Mouse (Mus musculus): ENCODE measurements around the gene Gm49630. TPM values are rescaled to one million over a fixed set of nuclear protein-coding genes. Genes with fewer than 3 reads are reported as not detected.
A peak's percentile ranks its signal among the peaks of the same experiment; 100 is the strongest.
"Not testable (repeated sequence)": the region's sequence is repeated elsewhere in the genome, so short reads cannot be mapped to it uniquely, and the experiment has no call there.

The Gm49630 gene
- polyA plus RNA-seq (2016; fragmentation: Nextera tagmentation; extraction: Ambion mirVana), result not detected in 2 replicates

- not testable (repeated sequence) for H3K4me3 ChIP-seq; DNase-seq (ENCODE audit: low spot score); H3K9me3 ChIP-seq (replicated peaks); H3K36me3 ChIP-seq; H3K27me3 ChIP-seq (ENCODE audit: low read depth, poor library complexity, severe bottlenecking); H3K4me1 ChIP-seq; H3K27ac ChIP-seq
- WGBS, result 90% methylated on average over 2 of the region's 5 CpGs
Measured at GRCm38 (mm10) chr17:7371879-7372278, at the start of gene Gm49630. TSS of gene Gm49630 (minus strand) at chr17:7371979.

- H3K27me3 ChIP-seq (ENCODE audit: low read depth, poor library complexity, severe bottlenecking); H3K4me3 ChIP-seq; H3K36me3 ChIP-seq; H3K27ac ChIP-seq; H3K4me1 ChIP-seq; H3K9me3 ChIP-seq (replicated peaks): not testable (repeated sequence)
- WGBS, result 28% methylated on average over 3 of the region's 3 CpGs
- peak; percentile 29 for DNase-seq (ENCODE audit: low spot score)
Measured at GRCm38 (mm10) chr17:7420191-7420973, 48.6 kb upstream of the Gm49630 start.

GRCm38 (mm10) chr17:7414601-7415310, 43.0 kb upstream of the Gm49630 start:
- not testable (repeated sequence) for H3K9me3 ChIP-seq (replicated peaks); H3K27me3 ChIP-seq (ENCODE audit: low read depth, poor library complexity, severe bottlenecking); H3K4me1 ChIP-seq; H3K4me3 ChIP-seq; H3K36me3 ChIP-seq; DNase-seq (ENCODE audit: low spot score); H3K27ac ChIP-seq
- 94% methylated on average over 7 of the region's 9 CpGs for WGBS

GRCm38 (mm10) chr17:7413336-7413735, 41.6 kb upstream of the Gm49630 start:
- H3K4me3 ChIP-seq; H3K27me3 ChIP-seq (ENCODE audit: low read depth, poor library complexity, severe bottlenecking); H3K36me3 ChIP-seq; H3K9me3 ChIP-seq (replicated peaks); DNase-seq (ENCODE audit: low spot score); H3K27ac ChIP-seq; H3K4me1 ChIP-seq: not testable (repeated sequence)
- 85% methylated on average over 8 of the region's 8 CpGs for WGBS

GRCm38 (mm10) chr17:7399770-7400169, 28.0 kb upstream of the Gm49630 start:
- H3K36me3 ChIP-seq; H3K27me3 ChIP-seq (ENCODE audit: low read depth, poor library complexity, severe bottlenecking); DNase-seq (ENCODE audit: low spot score); H3K4me1 ChIP-seq; H3K27ac ChIP-seq; H3K9me3 ChIP-seq (replicated peaks); H3K4me3 ChIP-seq: not testable (repeated sequence)
- 95% methylated on average over 6 of the region's 6 CpGs for WGBS

- not testable (repeated sequence) for H3K4me1 ChIP-seq; DNase-seq (ENCODE audit: low spot score); H3K36me3 ChIP-seq; H3K4me3 ChIP-seq; H3K27me3 ChIP-seq (ENCODE audit: low read depth, poor library complexity, severe bottlenecking); H3K27ac ChIP-seq; H3K9me3 ChIP-seq (replicated peaks)
- WGBS, result 95% methylated on average over 6 of the region's 6 CpGs
Measured at GRCm38 (mm10) chr17:7398198-7398847, 26.5 kb upstream of the Gm49630 start.

GRCm38 (mm10) chr17:7397079-7397478, 25.3 kb upstream of the Gm49630 start:
- not testable (repeated sequence) for H3K4me3 ChIP-seq; DNase-seq (ENCODE audit: low spot score); H3K4me1 ChIP-seq; H3K27me3 ChIP-seq (ENCODE audit: low read depth, poor library complexity, severe bottlenecking); H3K9me3 ChIP-seq (replicated peaks); H3K36me3 ChIP-seq; H3K27ac ChIP-seq
- WGBS, result 88% methylated on average over 13 of the region's 13 CpGs

GRCm38 (mm10) chr17:7396288-7396687, 24.5 kb upstream of the Gm49630 start:
- not testable (repeated sequence) for H3K36me3 ChIP-seq; DNase-seq (ENCODE audit: low spot score); H3K4me1 ChIP-seq; H3K27me3 ChIP-seq (ENCODE audit: low read depth, poor library complexity, severe bottlenecking); H3K27ac ChIP-seq; H3K4me3 ChIP-seq; H3K9me3 ChIP-seq (replicated peaks)
- no CpG with 5 or more reads among the region's 2 CpGs for WGBS

- H3K4me1 ChIP-seq; DNase-seq (ENCODE audit: low spot score); H3K27ac ChIP-seq; H3K36me3 ChIP-seq; H3K4me3 ChIP-seq; H3K27me3 ChIP-seq (ENCODE audit: low read depth, poor library complexity, severe bottlenecking); H3K9me3 ChIP-seq (replicated peaks): not testable (repeated sequence)
- WGBS, result 93% methylated on average over 8 of the region's 8 CpGs
Measured at GRCm38 (mm10) chr17:7395671-7396070, 23.9 kb upstream of the Gm49630 start.

- H3K4me1 ChIP-seq; H3K4me3 ChIP-seq; H3K9me3 ChIP-seq (replicated peaks); H3K27ac ChIP-seq; H3K36me3 ChIP-seq; H3K27me3 ChIP-seq (ENCODE audit: low read depth, poor library complexity, severe bottlenecking); DNase-seq (ENCODE audit: low spot score): not testable (repeated sequence)
- 91% methylated on average over 7 of the region's 7 CpGs for WGBS
Measured at GRCm38 (mm10) chr17:7395116-7395515, 23.3 kb upstream of the Gm49630 start.

GRCm38 (mm10) chr17:7389898-7390297, 18.1 kb upstream of the Gm49630 start:
- H3K36me3 ChIP-seq; H3K4me3 ChIP-seq; H3K4me1 ChIP-seq; H3K27ac ChIP-seq; H3K9me3 ChIP-seq (replicated peaks); DNase-seq (ENCODE audit: low spot score); H3K27me3 ChIP-seq (ENCODE audit: low read depth, poor library complexity, severe bottlenecking): not testable (repeated sequence)
- 86% methylated on average over 7 of the region's 7 CpGs for WGBS

GRCm38 (mm10) chr17:7388958-7389356, 17.2 kb upstream of the Gm49630 start:
- H3K36me3 ChIP-seq; DNase-seq (ENCODE audit: low spot score); H3K4me1 ChIP-seq; H3K9me3 ChIP-seq (replicated peaks); H3K27ac ChIP-seq; H3K4me3 ChIP-seq; H3K27me3 ChIP-seq (ENCODE audit: low read depth, poor library complexity, severe bottlenecking): not testable (repeated sequence)
- 87% methylated on average over 8 of the region's 8 CpGs for WGBS

GRCm38 (mm10) chr17:7388341-7388957, 16.7 kb upstream of the Gm49630 start:
- no CpG with 5 or more reads among the region's 2 CpGs for WGBS
- H3K36me3 ChIP-seq; H3K9me3 ChIP-seq (replicated peaks): not testable (repeated sequence)

More at GRCm38 (mm10) chr17:7388341-7388957, 16.7 kb upstream of the Gm49630 start:
- not testable (repeated sequence) for H3K4me1 ChIP-seq; H3K27me3 ChIP-seq (ENCODE audit: low read depth, poor library complexity, severe bottlenecking); H3K4me3 ChIP-seq; DNase-seq (ENCODE audit: low spot score); H3K27ac ChIP-seq

Data from limb, embryonic 10.5 days (tissue).